Mouse (Mus musculus) right cerebral cortex, postnatal 25 days (tissue): ENCODE measurements around the gene Gm18596.

ENCODE experiments used
- DNase-seq: peaks from one replicate; pipeline ENCODE4 v3.0.0; 2022

Gene Gm18596

GRCm38 (mm10) chr10:77709831-77710230, 32.6 kb downstream of the Gm18596 start:
- DNase-seq: no peak

GRCm38 (mm10) chr10:77706326-77706725, 36.1 kb downstream of the Gm18596 start, which contains the start of gene Gm10272:
Gene Gm10272, plus strand, starts transcription at chr10:77706626.
- no peak for DNase-seq

- no peak for DNase-seq
Observed at GRCm38 (mm10) chr10:77697133-77697532, 45.3 kb downstream of the Gm18596 start, which contains the start of gene Gm9508. Gene Gm9508, minus strand, starts transcription at chr10:77697233.
